Mouse (Mus musculus) bone marrow, adult 2 months (tissue): ENCODE data around the gene Mipol1. TPM values are rescaled to one million over a fixed set of nuclear protein-coding genes. Genes with fewer than 3 reads are reported as not detected.
"Not testable (repeated sequence)": the region's sequence is repeated elsewhere in the genome, so short reads cannot be mapped to it uniquely, and the experiment has no call there.

Experiments
- H3K27ac ChIP-seq: fragments of 200-500 bp; 2 replicates; pipeline ENCODE4 v1.5.1; 2012; ENCODE audit warnings: low read depth, mild to moderate bottlenecking, control low read depth, inconsistent platforms, low read length; ENCODE audit not compliant: control insufficient read depth, poor library complexity, insufficient read depth
- H3K4me1 ChIP-seq: fragments of 200-500 bp; 2 replicates; pipeline ENCODE4 v1.6.1; 2011; ENCODE audit warnings: low read length; ENCODE audit not compliant: control insufficient read depth, insufficient read depth
- H3K4me3 ChIP-seq: fragments of 200-500 bp; replicated peaks from 2 replicates; pipeline ENCODE3; 2011; ENCODE audit warnings: mild to moderate bottlenecking, low read depth, low read length, control low read depth; ENCODE audit not compliant: control insufficient read depth
- CTCF ChIP-seq: fragments of 200-500 bp; IDR thresholded peaks from 2 replicates; pipeline ENCODE4 v1.5.1; 2011; ENCODE audit warnings: low read length, control low read depth; ENCODE audit not compliant: control insufficient read depth, insufficient read depth
- POLR2A ChIP-seq: fragments of 200-500 bp; IDR thresholded peaks from 2 replicates; pipeline ENCODE4 v1.6.1; 2011; ENCODE audit warnings: low read depth, mild to moderate bottlenecking, control low read depth, low read length, borderline replicate concordance; ENCODE audit not compliant: control insufficient read depth
- WGBS: fragments of 180-500 bp; shearing (Covaris S2); methylation state at CpG from one replicate; pipeline ENCODE4 v1.1.7; 2018; 5-methylcytosine and 5-hydroxymethylcytosine counted together
- polyA plus RNA-seq: library from polyadenylated mRNA; stranded (reverse); fragments of >200 nt; gene quantifications from 2 replicates; pipeline ENCODE4 v1.2.4, GENCODE M21; 2011; ENCODE audit warnings: low replicate concordance; ENCODE audit not compliant: missing spikeins, insufficient read depth, insufficient read length

The Mipol1 gene
- polyA plus RNA-seq, 1 experiment, result 2.5 TPM

DNA sequence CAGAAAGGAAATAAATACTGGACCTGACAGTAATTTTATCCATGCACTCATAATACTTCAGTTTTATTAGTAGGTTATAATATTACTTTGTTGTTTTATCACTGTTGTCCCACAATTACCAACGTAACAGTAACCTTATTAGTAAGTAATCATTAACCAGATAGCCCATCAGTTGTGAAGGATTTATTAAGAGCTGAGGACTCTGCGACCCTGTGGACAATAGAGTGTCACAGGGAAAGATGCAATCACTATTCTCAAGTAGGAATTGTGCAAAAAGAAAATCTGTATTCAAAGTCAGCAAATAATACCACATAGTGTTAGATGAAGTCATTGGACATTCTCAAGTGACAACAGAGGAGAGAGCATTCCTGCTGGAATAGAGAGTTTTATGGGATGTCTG, 198.5 kb downstream of the Mipol1 start:
- no peak for TF ChIP-seq POLR2A
- no peak for TF ChIP-seq CTCF
- H3K27ac ChIP-seq, result no peak overlapping the region
- H3K4me1 ChIP-seq, result no peaks in the 10 kb centered on the region
- no peak overlapping the region for H3K4me3 ChIP-seq
- WGBS, result 70% methylated on average over 2 of the region's 2 CpGs

- 80% methylated on average over 8 of the region's 8 CpGs for WGBS
- H3K4me3 ChIP-seq, H3K4me1 ChIP-seq, H3K27ac ChIP-seq: not testable (repeated sequence)
Observed at GRCm38 (mm10) chr12:57436939-57437659, 206.9 kb downstream of the Mipol1 start.

GRCm38 (mm10) chr12:57444281-57444903, 214.2 kb downstream of the Mipol1 start:
- no peak overlapping the region for H3K27ac ChIP-seq
- H3K4me1 ChIP-seq, result no peaks in the 10 kb centered on the region
- no peak for TF ChIP-seq CTCF
- TF ChIP-seq POLR2A, result no peak
- 68% methylated on average over 10 of the region's 10 CpGs for WGBS
- no peak overlapping the region for H3K4me3 ChIP-seq

DNA sequence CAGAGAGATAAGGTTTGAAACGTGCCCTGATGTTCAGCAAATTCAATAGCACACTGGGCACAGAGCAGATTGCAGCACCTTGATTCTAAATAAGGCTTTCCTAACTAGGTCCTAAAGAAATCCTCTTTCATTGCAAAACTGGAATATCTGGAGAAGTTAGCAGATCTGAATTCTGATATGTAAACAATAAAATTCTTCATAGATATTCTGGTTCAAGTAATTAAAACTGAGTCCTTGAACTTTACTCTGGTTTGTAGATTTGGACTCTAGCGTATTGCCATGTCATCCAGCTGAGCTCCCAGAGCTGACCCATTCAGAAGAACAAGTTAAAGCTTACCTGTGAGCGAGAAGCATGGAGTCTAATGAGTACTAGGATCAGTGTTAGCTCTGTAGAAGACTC, 217.1 kb downstream of the Mipol1 start:
- 74% methylated on average over 3 of the region's 3 CpGs for WGBS
- TF ChIP-seq POLR2A (no peak), CTCF (no peak)

GRCm38 (mm10) chr12:57449299-57449698, 219.1 kb downstream of the Mipol1 start:
- no peak overlapping the region for H3K4me3 ChIP-seq
- no peak for TF ChIP-seq POLR2A
- no peak for TF ChIP-seq CTCF
- H3K4me1 ChIP-seq, result no peaks in the 10 kb centered on the region
- 68% methylated on average over 1 of the region's 1 CpGs for WGBS
- H3K27ac ChIP-seq, result no peak overlapping the region

More for the DNA sequence above, 217.1 kb downstream of the Mipol1 start:
- no peak overlapping the region for H3K27ac ChIP-seq
- H3K4me3 ChIP-seq, result no peak overlapping the region
- H3K4me1 ChIP-seq, result no peaks in the 10 kb centered on the region

DNA sequence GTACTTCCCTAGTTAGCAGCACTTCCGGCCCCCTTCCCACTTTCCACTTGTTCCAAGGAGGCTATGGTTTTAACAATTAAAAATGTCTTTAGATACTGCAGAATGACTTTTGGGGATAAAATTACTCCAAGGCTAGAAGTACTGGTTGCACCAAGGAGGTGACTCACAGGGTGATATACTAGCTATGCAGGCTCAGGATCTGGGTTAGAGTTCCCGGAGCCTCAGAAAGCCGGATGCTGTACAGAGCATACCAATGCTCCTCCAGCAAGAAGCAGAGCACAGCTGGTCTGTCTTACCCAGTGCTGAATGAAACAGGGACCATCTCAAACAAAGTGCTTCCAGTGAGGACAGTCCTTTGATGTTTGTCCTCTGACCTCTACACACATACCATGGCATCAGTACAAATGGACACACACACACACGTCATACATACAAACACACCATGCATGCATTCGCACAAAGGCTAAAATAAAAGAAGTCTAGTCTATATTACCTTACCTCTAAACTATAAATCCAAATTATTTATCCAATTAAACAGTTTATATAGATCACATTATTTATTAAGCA, 219.9 kb downstream of the Mipol1 start:
- WGBS, result 88% methylated on average over 5 of the region's 5 CpGs
- Histone ChIP-seq H3K4me1 (no peaks in the 10 kb centered on the region), H3K27ac (no peak overlapping the region), H3K4me3 (no peak overlapping the region)
- TF ChIP-seq POLR2A (no peak), CTCF (no peak)

DNA sequence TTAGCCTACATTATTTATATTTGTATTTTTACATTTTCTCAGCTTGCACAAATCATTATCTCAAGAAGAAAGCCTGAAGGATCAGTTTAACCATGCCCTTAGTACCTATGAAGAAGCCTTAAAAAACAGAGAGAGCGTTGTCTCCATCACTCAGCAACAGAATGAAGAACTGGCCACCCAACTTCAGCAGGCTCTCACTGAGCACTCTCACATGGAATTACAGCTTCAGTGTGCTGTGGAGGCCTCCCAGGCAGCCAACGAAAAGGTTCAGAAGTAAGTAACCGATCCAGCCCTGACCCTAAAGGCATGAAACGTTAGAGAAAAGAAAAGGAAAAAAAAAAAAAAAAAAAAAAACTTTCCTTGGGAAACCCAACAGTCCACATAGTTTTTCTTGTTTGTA, 226.7 kb downstream of the Mipol1 start:
- TF ChIP-seq CTCF (no peak), POLR2A (no peak)
- no peak overlapping the region for H3K4me3 ChIP-seq
- WGBS, result 75% methylated on average over 4 of the region's 4 CpGs
- no peaks in the 10 kb centered on the region for H3K4me1 ChIP-seq
- H3K27ac ChIP-seq, result no peak overlapping the region

GRCm38 (mm10) chr12:57457339-57457738, 227.1 kb downstream of the Mipol1 start:
- no peaks in the 10 kb centered on the region for H3K4me1 ChIP-seq
- 77% methylated on average over 4 of the region's 4 CpGs for WGBS
- TF ChIP-seq POLR2A (no peak), CTCF (no peak)
- H3K27ac ChIP-seq, result no peak overlapping the region
- no peak overlapping the region for H3K4me3 ChIP-seq
